Mouse (Mus musculus) CH12.LX (cell line): ENCODE results near the gene Proser2.

ENCODE experiments used
- CTCF ChIP-seq, 2 experiments: IDR thresholded peaks in 1 of 2; conservative IDR thresholded peaks in 1 of 2; 2 replicates each; pipeline ENCODE4 v1.5.1; 2011 to 2012; ENCODE audit warnings: low read depth in 2 of 2, low read length in 2 of 2, improper control_type of control experiment in 1 of 2, inconsistent platforms in 1 of 2, mild to moderate bottlenecking in 1 of 2, moderate library complexity in 1 of 2
- EP300 ChIP-seq: IDR thresholded peaks from 2 replicates; pipeline ENCODE4 v1.6.1; 2011; ENCODE audit warnings: low read length, improper control_type of control experiment
- MXI1 ChIP-seq: IDR thresholded peaks from 2 replicates; pipeline ENCODE4 v1.6.1; 2011; ENCODE audit warnings: mild to moderate bottlenecking, low read depth, low read length, improper control_type of control experiment
- POLR2A ChIP-seq: IDR thresholded peaks from 2 replicates; pipeline ENCODE4 v1.6.1; 2011; ENCODE audit warnings: low read depth, mild to moderate bottlenecking, improper control_type of control experiment, low read length
- POLR2AphosphoS2 ChIP-seq: IDR thresholded peaks from 2 replicates; pipeline ENCODE4 v1.6.1; 2011; ENCODE audit warnings: low read depth, low read length, improper control_type of control experiment
- RCOR1 ChIP-seq: conservative IDR thresholded peaks from 2 replicates; pipeline ENCODE4 v1.6.1; 2012; ENCODE audit warnings: low read depth, mild to moderate bottlenecking, inconsistent platforms, low read length, improper control_type of control experiment
- SMC3 ChIP-seq: IDR thresholded peaks from 2 replicates; pipeline ENCODE4 v1.6.1; 2011; ENCODE audit warnings: low read depth, low read length, improper control_type of control experiment

DNA sequence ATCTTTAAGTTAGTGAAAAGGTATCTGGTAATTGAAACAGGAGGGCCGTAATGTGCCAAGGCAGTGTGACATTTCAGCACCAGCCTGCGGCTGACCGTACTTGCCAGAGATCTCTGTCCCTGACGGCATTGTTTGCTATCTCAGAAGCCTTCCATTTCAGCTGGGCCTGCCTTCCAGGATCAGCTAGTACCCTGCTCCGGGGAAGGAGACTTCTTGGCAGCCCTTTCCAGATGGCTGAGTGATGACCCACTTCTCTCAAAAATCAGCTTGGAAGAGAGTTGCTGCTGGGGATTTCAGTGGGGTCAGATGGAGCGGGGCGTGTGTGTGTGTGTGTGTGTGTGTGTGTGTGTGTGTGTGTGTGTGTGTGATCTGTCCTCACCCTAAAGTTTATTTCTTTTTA, 16.9 kb upstream of the Proser2 start:
- TF ChIP-seq POLR2A (no peak), CTCF (conservative IDR thresholded peaks at IDR 0.05 in 1 of 2, IDR thresholded peaks at IDR 0.05 in 1 of 2; ENCODE audit: low read depth in 2 of 2, low read length in 2 of 2) (no peak), POLR2AphosphoS2 (no peak), MXI1 (no peak), EP300 (no peak), RCOR1 (no peak), SMC3 (no peak)
